Mouse (Mus musculus): ENCODE measurements at regions not wholly inside any gene's neighbourhood (a gene's known extent, or its start where the extent isn't known, plus 50 kb on each side); places are given as distances from the start of the nearest gene placed in this dataset.
A peak's percentile ranks its signal among the peaks of the same experiment; 100 is the strongest.

DNA sequence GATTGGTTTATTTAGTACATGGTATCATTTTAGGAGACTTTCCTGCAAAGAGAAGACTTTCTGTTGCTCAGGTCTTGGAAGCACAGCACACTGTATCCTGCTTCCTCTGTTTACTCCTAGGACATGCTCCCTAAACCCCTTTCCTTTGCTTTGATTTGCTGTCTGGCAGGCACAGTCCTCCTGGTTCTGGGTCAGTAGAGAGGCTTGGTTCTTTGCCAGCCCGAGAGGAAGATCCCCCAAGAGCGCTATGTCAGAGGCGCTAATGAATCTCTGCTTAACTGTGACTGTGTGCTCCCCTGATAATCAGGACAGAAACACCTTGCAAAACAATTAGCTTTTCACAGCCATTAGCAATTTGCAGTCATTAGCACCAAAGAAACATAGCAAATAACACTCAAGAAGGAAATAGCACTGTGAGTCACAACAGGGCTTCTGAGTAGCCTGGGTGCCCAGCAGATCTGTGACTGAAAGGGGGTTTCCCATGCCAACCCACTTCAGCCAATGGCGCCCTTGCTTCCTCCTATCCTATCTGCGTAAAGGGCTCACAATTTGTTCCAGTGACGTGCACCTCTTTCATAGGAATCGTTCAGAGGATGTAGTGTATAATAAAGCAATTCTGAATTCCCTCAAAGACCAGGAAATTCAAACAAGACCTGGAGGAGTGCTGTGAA, 145.5 kb downstream of the Gm815 start:
- intact Hi-C loops (cut with DNase I) = no loop called here
- no peak for DNase-seq (ENCODE audit: extremely low spot score in 1 of 2, low spot score in 2 of 2)
- Histone ChIP-seq H3K27ac (no peak overlapping the region), H3K4me3 (no peak overlapping the region)
- no peak for TF ChIP-seq CTCF (IDR thresholded peaks at IDR 0.05)

DNA sequence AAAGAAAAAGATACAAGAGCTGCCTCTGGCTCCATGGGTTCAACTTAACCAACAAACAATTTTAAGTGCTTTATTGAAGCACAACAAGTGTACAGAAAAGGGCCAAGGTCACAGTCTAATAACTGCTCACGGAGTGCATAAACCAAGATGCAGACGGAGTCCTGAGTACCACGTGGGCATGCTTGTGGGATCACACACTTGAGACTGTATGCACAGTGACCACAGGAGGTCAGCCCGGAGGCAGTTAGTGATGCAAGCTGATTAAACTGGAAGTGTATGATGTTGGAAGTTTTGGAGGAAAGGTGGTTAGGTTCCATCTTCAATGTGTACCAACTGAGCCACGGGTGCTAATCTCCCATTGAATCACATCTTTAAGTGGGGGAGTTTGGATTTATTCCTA, 146.9 kb downstream of the Gm815 start:
- H3K27ac ChIP-seq = no peak overlapping the region
- DNase-seq (ENCODE audit: extremely low spot score in 1 of 2, low spot score in 2 of 2) = no peak
- TF ChIP-seq CTCF (IDR thresholded peaks at IDR 0.05) = peak; percentile 9
- intact Hi-C loops (cut with DNase I) = no loop called here
- H3K4me3 ChIP-seq = no peak overlapping the region

DNA sequence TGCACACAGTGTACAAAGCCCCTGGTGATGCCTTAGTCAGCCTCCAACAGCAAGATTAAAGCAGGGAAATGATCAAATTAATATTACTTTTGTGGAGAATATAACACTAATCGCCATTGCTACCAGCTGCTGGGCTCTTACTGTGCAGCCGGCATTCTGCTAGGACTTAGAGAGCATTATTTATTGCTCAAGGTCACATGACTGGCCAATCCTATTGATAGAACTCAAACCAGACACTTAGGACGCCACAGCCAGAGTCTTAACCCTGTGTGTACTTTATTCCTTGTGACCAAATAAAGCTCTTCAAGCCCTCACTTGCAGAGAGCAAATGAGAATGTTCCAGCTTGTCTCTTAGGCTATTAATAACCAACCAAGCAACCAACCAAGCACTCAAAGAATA, 152.6 kb downstream of the Gm815 start:
- Histone ChIP-seq H3K4me3 (no peak overlapping the region), H3K27ac (no peak overlapping the region)
- no peak for DNase-seq (ENCODE audit: extremely low spot score in 1 of 2, low spot score in 2 of 2)
- TF ChIP-seq CTCF (IDR thresholded peaks at IDR 0.05) = no peak
- intact Hi-C loops (cut with DNase I) = no loop called here

DNA sequence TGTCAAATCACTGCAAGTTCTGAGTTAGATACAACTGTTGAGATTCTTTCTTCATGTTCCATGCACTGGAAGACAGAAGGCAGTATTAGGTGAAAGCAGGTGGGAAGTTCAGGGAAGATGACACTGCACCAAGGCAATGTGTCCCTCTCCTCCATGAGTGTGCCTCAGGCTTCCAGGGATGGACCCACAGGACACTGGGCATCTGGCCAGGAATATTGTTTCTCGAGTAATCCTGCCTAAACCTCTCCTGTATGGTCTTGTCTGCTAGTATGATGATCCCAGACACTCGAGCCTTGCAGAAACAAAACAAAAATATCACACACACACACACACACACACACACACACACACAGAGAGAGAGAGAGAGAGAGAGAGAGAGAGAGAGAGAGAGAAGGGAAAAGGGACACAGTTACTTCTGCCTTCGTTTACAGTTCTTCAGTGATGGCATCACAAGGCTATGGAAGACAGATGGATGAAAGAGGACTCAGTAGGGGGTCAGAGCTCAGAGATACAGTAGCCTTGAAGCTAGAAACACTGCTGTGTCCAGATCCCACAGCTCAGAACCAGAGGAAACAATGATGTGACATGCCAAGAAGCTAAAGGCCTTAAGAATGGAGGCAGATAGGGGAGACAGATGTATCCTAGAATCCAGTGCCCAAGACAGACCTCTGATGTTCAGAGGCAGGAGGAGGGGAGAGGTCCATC, 154.8 kb downstream of the Gm815 start:
- no peak for TF ChIP-seq CTCF (IDR thresholded peaks at IDR 0.05)
- DNase-seq (ENCODE audit: extremely low spot score in 1 of 2, low spot score in 2 of 2) = no peak
- intact Hi-C loops (cut with DNase I) = no loop called here
- H3K27ac ChIP-seq = no peak overlapping the region
- no peak overlapping the region for H3K4me3 ChIP-seq

DNA sequence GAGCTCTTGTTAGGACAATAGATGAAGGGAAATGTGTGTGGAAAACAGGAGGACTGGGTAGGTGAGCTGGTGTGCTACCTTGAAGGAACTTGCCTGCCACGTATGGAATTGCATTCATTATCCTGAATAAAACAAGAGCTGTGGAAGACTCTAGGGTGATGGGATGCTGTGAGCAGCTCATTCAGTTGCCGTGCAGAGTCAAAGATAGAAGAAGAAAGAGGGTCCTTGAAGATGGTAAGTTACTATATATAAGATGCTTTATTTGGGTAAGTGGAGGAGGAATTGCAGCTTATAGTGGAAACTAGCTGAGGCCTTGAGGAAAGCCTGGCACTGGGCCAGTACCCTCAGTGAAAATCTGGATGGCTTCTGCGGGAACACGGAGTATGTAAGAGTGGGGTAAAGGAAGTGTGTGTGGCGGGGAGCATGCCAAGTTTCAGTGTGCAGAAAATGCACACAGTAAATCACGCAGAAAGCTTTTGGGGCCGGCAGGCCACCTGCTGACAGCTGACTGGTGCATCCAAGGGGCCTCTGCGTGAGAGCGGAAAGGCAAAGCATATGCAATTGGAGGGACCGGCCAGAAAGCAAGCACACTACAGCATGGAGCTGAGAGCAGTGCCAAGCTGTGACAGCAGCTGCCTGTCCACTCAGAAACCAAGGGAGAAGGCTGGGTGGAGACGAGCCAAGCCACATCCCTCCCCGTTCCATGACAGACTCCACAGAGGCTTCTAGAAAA, 149.7 kb upstream of the Vldlr start:
- TF ChIP-seq CTCF (IDR thresholded peaks at IDR 0.05) = no peak
- H3K27ac ChIP-seq = no peak overlapping the region
- intact Hi-C loops (cut with DNase I) = loop anchor here (1.0 kb wide), 1 partner anchor 194 kb away; no protein-coding TSS in a partner anchor

DNA sequence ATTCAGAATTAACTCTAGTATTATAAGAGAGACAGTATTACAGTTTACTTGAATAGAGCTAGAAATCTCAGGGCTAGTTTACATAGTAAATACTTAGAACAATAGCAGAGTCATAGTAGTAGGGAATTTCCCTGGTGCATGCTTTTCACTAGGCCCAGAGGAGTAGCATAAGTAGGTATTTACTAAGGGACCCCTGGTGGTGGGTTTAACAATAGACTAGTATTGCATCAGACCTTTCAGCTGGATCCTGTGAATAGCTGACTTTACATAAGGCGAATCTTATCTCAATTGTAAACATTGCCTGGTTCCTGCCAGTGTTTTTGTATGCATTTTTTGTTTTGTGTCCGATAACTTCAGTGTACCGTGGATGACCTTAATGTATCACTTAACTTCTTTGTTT, 143.0 kb upstream of the Vldlr start:
- no peak overlapping the region for H3K4me3 ChIP-seq
- no peak for DNase-seq (ENCODE audit: extremely low spot score in 1 of 2, low spot score in 2 of 2)
- TF ChIP-seq CTCF (IDR thresholded peaks at IDR 0.05) = no peak
- intact Hi-C loops (cut with DNase I) = no loop called here
- no peak overlapping the region for H3K27ac ChIP-seq

More for the DNA sequence above, 149.7 kb upstream of the Vldlr start:
- no peak overlapping the region for H3K4me3 ChIP-seq
- peak; percentile 63 to 68 for DNase-seq (ENCODE audit: extremely low spot score in 1 of 2, low spot score in 2 of 2)

DNA sequence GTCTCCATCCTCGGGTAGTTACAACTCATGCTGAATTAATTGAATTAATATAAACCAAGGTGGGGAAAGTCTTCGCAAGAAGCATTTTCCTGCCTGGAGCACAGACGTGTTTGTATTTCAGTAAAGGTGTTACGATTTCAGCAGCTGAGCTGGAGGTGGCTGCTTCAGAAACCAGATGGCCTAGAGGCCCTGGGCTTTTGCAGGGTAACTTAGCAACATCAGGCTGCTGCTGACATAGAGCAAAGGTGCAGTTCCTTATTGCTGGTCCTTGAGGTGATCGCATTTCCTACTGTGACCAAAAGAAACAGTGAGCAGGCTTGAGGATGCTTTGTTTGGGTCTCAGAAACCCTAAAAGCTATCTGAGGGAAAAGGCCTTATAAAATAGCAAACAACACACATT, 141.3 kb upstream of the Vldlr start:
- Histone ChIP-seq H3K4me3 (no peak overlapping the region), H3K27ac (no peak overlapping the region)
- DNase-seq (ENCODE audit: extremely low spot score in 1 of 2, low spot score in 2 of 2) = no peak
- no peak for TF ChIP-seq CTCF (IDR thresholded peaks at IDR 0.05)
- intact Hi-C loops (cut with DNase I) = loop anchor here (5.0 kb wide), 2 partner anchors 98 to 142 kb away; partner anchors contain the start of gene Vldlr

DNA sequence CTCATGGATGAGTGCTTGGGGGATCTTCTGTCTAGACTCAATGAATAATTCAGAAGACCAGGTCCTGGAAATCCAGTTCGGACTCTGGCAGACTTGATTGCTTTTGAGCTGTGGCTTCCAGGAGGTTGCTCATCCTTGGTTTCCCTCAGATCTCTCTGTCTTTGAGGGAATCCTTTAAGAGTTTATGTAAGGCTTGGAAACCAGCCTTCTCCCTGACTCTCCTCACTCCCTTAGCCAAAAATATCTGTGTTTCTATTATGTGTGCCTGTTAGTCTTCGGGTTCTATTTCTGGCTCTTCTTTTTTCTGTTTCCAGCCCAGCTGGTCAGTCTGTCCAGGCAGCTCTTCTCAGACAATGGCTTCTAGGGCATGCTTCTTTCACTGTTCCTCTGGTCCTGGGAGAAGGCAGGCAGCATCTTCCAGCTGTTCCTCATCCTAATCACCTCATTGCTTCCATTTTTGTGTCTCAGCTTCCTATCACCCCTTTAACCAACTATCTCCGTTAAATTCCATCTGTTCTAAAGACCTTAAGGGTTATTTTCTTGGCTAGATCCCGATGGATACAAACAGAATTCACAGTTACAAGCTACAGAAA, 139.3 kb upstream of the Vldlr start:
- Histone ChIP-seq H3K4me3 (no peak overlapping the region), H3K27ac (peak overlapping the region; percentile 16; the same call in 1 of the 2 replicates)
- intact Hi-C loops (cut with DNase I) = loop anchor here (5.0 kb wide), 2 partner anchors 100 to 140 kb away; partner anchors contain the start of gene Vldlr
- no peak for DNase-seq (ENCODE audit: extremely low spot score in 1 of 2, low spot score in 2 of 2)
- TF ChIP-seq CTCF (IDR thresholded peaks at IDR 0.05) = no peak

DNA sequence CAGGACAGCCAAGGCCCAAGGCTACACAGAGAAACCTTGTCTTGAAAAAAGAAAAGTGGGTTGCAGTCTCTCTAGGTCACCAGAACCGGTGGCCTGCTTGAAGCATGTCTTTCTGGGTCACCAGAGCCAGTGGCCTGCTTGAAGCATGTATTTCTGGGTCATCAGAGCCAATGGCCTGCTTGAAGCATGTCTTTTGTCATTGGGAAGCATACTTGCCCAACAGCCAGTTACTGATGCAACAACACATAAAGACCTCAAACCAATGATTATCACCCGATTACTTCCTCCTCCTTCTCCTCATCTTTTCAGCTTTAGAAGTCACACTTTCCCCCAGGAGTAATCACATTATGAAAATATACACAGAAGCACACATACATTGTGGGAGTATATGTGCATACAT, 128.9 kb upstream of the Vldlr start:
- no peak for DNase-seq (ENCODE audit: extremely low spot score in 1 of 2, low spot score in 2 of 2)
- intact Hi-C loops (cut with DNase I) = no loop called here
- no peak for TF ChIP-seq CTCF (IDR thresholded peaks at IDR 0.05)
- Histone ChIP-seq H3K27ac (no peak overlapping the region), H3K4me3 (no peak overlapping the region)

DNA sequence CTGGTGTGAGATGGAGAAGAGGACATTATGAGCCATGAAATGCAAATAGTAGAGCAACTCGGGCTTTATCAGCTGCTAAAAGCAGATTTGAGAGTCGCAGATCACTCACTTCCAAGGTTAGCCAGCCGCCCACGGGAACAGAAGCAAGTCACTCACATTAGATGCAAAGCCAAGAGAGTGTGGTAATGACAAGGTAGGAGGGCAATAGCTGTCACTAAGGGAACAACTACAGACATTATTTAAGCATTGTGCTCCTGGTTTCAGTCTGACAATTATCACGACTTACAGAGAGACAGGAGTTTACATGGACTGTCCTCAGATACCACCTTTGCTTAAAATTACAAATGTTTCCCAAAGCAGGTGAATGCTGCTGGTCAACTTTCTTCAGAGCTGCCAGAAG, 128.5 kb upstream of the Vldlr start:
- Histone ChIP-seq H3K4me3 (no peak overlapping the region), H3K27ac (no peak overlapping the region)
- DNase-seq (ENCODE audit: extremely low spot score in 1 of 2, low spot score in 2 of 2) = no peak
- TF ChIP-seq CTCF (IDR thresholded peaks at IDR 0.05) = no peak
- intact Hi-C loops (cut with DNase I) = no loop called here

DNA sequence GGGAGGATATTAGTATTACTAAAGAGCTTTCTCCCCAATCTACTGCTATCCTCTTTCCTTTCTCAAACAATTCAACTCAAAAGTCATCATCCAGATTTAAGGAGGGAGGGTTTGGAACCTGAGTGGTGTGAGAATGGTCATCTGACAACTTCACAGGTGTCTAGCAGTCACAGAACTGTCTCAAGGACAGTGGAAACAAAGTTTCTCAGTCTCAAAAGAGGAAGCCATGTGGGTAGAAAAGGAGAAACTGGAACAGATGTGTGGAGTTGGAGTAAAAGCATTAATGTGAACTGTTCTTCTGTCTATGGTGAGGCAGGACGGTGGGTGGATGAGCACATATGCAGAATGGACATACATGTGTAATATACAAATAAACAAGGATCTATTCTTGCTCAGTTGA, 127.2 kb upstream of the Vldlr start:
- DNase-seq (ENCODE audit: extremely low spot score in 1 of 2, low spot score in 2 of 2) = no peak
- no peak overlapping the region for H3K27ac ChIP-seq
- no peak overlapping the region for H3K4me3 ChIP-seq
- intact Hi-C loops (cut with DNase I) = no loop called here
- no peak for TF ChIP-seq CTCF (IDR thresholded peaks at IDR 0.05)

DNA sequence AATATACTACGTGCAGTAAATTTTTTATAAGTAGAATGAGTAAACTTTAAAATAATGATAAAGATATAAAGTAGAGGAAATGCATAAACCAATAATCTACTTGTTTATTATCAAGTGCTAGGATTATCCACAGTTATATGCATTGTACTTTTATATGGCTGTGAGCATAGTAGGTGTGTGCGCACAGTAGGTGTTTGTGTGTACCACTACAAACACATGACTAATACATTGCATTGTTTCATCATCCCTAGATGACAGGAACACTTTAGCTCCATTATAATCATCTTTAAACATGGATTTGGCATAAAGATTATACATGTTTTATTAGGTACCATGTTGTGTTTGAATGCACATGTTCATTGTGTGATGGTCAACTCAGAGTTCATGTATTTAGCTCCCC, 124.7 kb upstream of the Vldlr start:
- DNase-seq (ENCODE audit: extremely low spot score in 1 of 2, low spot score in 2 of 2) = no peak
- no peak for TF ChIP-seq CTCF (IDR thresholded peaks at IDR 0.05)
- no peak overlapping the region for H3K4me3 ChIP-seq
- H3K27ac ChIP-seq = no peak overlapping the region
- intact Hi-C loops (cut with DNase I) = no loop called here
